Mouse (Mus musculus) kidney, adult 10 weeks (tissue): ENCODE data around the gene Fbxo39. TPM values are rescaled to one million over a fixed set of nuclear protein-coding genes. Genes with fewer than 3 reads are reported as not detected.

Experiments
- polyA plus RNA-seq: library from polyadenylated mRNA; stranded (reverse); fragments of 350-450 nt; fragmentation: Illumina TruSeq; extraction: RNeasy Lipid Tissue Mini Kit (QIAGEN cat#74804); gene quantifications from one replicate; pipeline ENCODE4 v1.2.3, GENCODE M21; 2014; ENCODE audit warnings: low read depth, low replicate concordance

Fbxo39 gene
- polyA plus RNA-seq: not detected

DNA sequence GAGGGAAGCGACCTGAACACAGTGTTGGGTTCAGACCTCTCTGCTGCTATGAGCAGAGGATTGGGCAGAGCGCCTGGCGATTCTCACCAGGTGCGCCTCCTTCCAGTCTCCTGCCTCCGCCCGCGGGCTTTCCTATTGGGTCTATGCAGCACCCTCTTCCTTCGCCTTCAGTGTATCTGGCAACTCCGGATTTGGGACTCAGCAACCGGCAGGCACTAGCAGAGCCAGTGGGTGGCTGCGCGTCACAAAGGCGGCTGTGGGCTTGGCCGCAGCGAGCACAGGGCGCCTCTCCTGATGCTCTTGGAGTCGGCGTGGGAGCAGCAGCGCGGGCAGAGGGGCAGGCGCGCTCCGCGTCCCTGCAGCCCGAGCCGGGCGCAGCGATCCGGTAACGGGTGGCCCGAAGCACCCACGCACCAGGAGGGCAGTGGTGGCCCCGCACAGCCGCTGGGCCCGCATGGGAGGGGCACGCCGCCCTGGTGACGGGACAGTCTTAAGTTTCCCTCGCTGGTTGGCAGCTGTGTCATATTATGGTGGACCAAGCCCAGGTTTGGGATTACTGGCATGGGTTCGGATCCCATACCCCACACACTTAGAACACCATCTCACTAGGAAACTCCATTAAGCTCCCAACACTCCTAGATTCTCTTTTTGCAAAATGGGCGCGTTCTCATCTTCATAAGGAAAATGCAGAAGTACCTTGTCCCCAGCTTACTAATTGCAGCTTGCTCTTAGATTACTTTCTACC lies at the start of gene Fbxo39:
Gene Fbxo39 (plus strand): TSS at position 294 of the 745 bp plus-strand sequence.

GRCm38 (mm10) chr11:72266960-72267560 lies 47.2 kb upstream of the Fbxo39 start, which contains the start of gene Slc13a5:
Gene Slc13a5 (minus strand): TSS chr11:72267222.

GRCm38 (mm10) chr11:72301334-72301733 lies 12.9 kb upstream of the Fbxo39 start, which contains the start of gene Xaf1:
Gene Xaf1 (plus strand): TSS chr11:72301629.

DNA sequence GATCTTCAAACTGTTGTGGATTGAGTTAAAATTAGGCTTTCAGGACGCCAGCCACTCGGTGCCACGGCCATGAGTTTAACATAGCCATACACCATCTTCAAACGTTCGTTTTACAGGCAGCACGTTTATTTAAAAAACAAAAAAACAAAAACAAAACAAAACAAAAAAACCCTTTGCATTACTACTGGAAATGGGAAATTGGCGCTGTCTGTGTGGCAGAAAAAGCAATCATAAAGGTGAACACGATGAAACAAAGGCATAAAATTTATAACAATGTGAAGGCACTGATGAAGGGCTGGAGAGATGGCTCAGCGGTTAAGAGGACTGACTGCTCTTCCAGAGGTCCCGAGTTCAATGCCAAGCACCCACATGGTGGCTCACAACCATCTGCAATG lies 48.1 kb downstream of the Fbxo39 start, which contains the start of gene Tekt1:
Gene Tekt1 (minus strand): TSS at position 96 of the 395 bp plus-strand sequence.

Other genes starting within 250 kb of the Fbxo39 start
- 0.65 TPM for gene Pitpnm3, start 178.7 kb upstream of the Fbxo39 start, polyA plus RNA-seq
- gene Gm43951, start 107.6 kb upstream of the Fbxo39 start, polyA plus RNA-seq: not detected
- 8.8 TPM for gene 4933427D14Rik, start 107.0 kb upstream of the Fbxo39 start, polyA plus RNA-seq
- 243 TPM for gene Txndc17, start 106.9 kb upstream of the Fbxo39 start, polyA plus RNA-seq
- 8.6 TPM for gene Med31, start 98.9 kb upstream of the Fbxo39 start, polyA plus RNA-seq
- not detected for gene Slc13a5, start 47.2 kb upstream of the Fbxo39 start, polyA plus RNA-seq
- 16.3 TPM for gene Xaf1, start 12.8 kb upstream of the Fbxo39 start, polyA plus RNA-seq
- not detected for gene Tekt1, start 48.0 kb downstream of the Fbxo39 start, polyA plus RNA-seq
- 11.0 TPM for gene Smtnl2, start 97.3 kb downstream of the Fbxo39 start, polyA plus RNA-seq
- gene Ggt6, start 121.1 kb downstream of the Fbxo39 start, polyA plus RNA-seq: 0.93 TPM
- 19.9 TPM for gene Mybbp1a, start 126.9 kb downstream of the Fbxo39 start, polyA plus RNA-seq
- 6.8 TPM for gene Spns2, start 175.5 kb downstream of the Fbxo39 start, polyA plus RNA-seq
- gene Spns3, start 236.1 kb downstream of the Fbxo39 start, polyA plus RNA-seq: 0.73 TPM